Mouse (Mus musculus): Measurements from ENCODE around the gene Adipor2.

GRCm38 (mm10) chr6:119419412-119419811, 1.9 kb upstream of the Adipor2 start:
- no peak for TF ChIP-seq CTCF (IDR thresholded peaks at IDR 0.05; ENCODE audit: extremely low read depth, insufficient read depth, insufficient read length, insufficient replicate concordance)
- TF ChIP-seq POLR2A (IDR thresholded peaks at IDR 0.05; ENCODE audit: low read depth, low read length): no peak

All from spleen, adult 2 months (tissue).